Mouse (Mus musculus): ENCODE results near the gene 4933417A18Rik. TPM values are rescaled to one million over a fixed set of nuclear protein-coding genes. Genes with fewer than 3 reads are reported as not detected.

Gene 4933417A18Rik
- total and polyA plus RNA-seq, 2 experiments from 2014 or later: not detected

GRCm38 (mm10) chr13:34993983-34994811 lies 70.0 kb downstream of the 4933417A18Rik start:
- peak overlapping the region; percentile 76 for H3K4me2 ChIP-seq (ENCODE audit: low read depth)
- 1% methylated on average over 33 of the region's 33 CpGs for WGBS
- peaks cover 8% of the 10 kb centered on the region; the same call in 1 of the 2 replicates for H3K36me3 ChIP-seq (ENCODE audit: insufficient read depth)
- H3K9me3 ChIP-seq (ENCODE audit: low read length): no peaks in the 10 kb centered on the region
- peak; percentile 95 for ATAC-seq
- H3K9ac ChIP-seq: peak overlapping the region; percentile 74
- H3K4me3 ChIP-seq (ENCODE audit: low read depth, low read length): peak overlapping the region; percentile 57
- no peak for TF ChIP-seq CTCF (IDR thresholded peaks at IDR 0.05; ENCODE audit: low read depth)
- peak; percentile 91 for DNase-seq
- H3K27me3 ChIP-seq (ENCODE audit: insufficient read depth, low read length): no peaks in the 10 kb centered on the region
- peaks cover 8% of the 10 kb centered on the region; the same call in 1 of the 2 replicates for H3K4me1 ChIP-seq (ENCODE audit: insufficient read depth)
- peak overlapping the region; percentile 62 for H3K27ac ChIP-seq (ENCODE audit: low read depth, low read length)

DNA sequence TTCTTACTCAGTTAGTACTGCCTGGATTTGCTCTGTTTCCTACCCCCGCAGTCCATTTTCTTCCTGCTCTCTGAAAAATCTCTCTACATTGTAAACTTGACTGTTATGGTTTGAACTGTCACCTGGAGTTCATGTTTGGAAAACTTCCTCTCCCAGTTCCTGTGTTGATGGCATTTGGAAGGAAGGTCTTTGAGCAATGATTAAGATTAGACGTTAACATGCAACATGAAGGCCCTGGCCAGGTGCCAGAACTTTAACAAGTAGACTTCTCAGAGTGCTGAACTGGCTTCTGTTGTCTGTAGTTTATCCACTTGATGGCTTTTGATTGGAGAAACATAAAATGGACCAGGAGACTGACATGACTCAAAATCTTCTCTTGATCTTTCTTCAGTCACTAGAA lies 71.7 kb downstream of the 4933417A18Rik start:
- no peak for ATAC-seq
- peak; percentile 2 for DNase-seq
- Histone ChIP-seq H3K4me1 (ENCODE audit: insufficient read depth) (peaks cover 8% of the 10 kb centered on the region; the same call in 1 of the 2 replicates), H3K4me3 (ENCODE audit: low read depth, low read length) (no peak overlapping the region), H3K9me3 (ENCODE audit: low read length) (no peaks in the 10 kb centered on the region), H3K27ac (ENCODE audit: low read depth, low read length) (no peak overlapping the region), H3K27me3 (ENCODE audit: insufficient read depth, low read length) (no peaks in the 10 kb centered on the region), H3K9ac (no peak overlapping the region), H3K36me3 (ENCODE audit: insufficient read depth) (no peaks in the 10 kb centered on the region), H3K4me2 (ENCODE audit: low read depth) (no peak overlapping the region)
- WGBS: 61% methylated on average over 2 of the region's 2 CpGs
- no peak for TF ChIP-seq CTCF (IDR thresholded peaks at IDR 0.05; ENCODE audit: low read depth)

Other genes with a start within 250 kb of the 4933417A18Rik start
- 0.19 TPM in 1 of 2 replicates, not detected in the other for gene Fam50b, start 189.6 kb upstream of the 4933417A18Rik start, total RNA-seq (2014; rRNA removed)
- 0.15 and 0.29 TPM in 2 replicates for gene Fam50b, start 189.6 kb upstream of the 4933417A18Rik start, polyA plus RNA-seq (2015; fragmentation: Nextera tagmentation; extraction: Ambion mirVana)
- gene Prpf4b, start 49.1 kb upstream of the 4933417A18Rik start, total RNA-seq (2014; rRNA removed): 46.9 and 52.7 TPM in 2 replicates
- gene Prpf4b, start 49.1 kb upstream of the 4933417A18Rik start, polyA plus RNA-seq (2015; fragmentation: Nextera tagmentation; extraction: Ambion mirVana): 40.9 and 45.7 TPM in 2 replicates
- gene Fam217a, start 99 bp upstream of the 4933417A18Rik start, total RNA-seq (2014; rRNA removed): 0.43 and 0.62 TPM in 2 replicates
- gene Fam217a, start 99 bp upstream of the 4933417A18Rik start, polyA plus RNA-seq (2015; fragmentation: Nextera tagmentation; extraction: Ambion mirVana): 0.55 and 1.0 TPM in 2 replicates
- gene Eci3, start 39.4 kb downstream of the 4933417A18Rik start, total RNA-seq (2014; rRNA removed): 0.31 TPM in 1 of 2 replicates, not detected in the other
- 0.23 TPM in 1 of 2 replicates, not detected in the other for gene Eci3, start 39.4 kb downstream of the 4933417A18Rik start, polyA plus RNA-seq (2015; fragmentation: Nextera tagmentation; extraction: Ambion mirVana)
- 102 and 116 TPM in 2 replicates for gene Eci2, start 102.7 kb downstream of the 4933417A18Rik start, total RNA-seq (2014; rRNA removed)
- gene Eci2, start 102.7 kb downstream of the 4933417A18Rik start, polyA plus RNA-seq (2015; fragmentation: Nextera tagmentation; extraction: Ambion mirVana): 103 and 104 TPM in 2 replicates

Data from forebrain, postnatal 0 days (tissue).